Comparison of ENCODE assay signal across 20 mouse cellular contexts in genomic region chr7:63321171-63321570, GRCm38 (mm10).
DNase-seq lines count a peak whose midpoint lies in the region; ATAC-seq and TF ChIP-seq lines count a peak whose summit lies in the region.
"Had no signal": no experiment of that assay in that cellular context is flagged by ENCODE, and none has a peak within 500 bp of the region (broad histone marks: within the 10 kb centered on the region; RNA-seq: fewer than 3 reads in every experiment).

No protein-coding gene starts in this region.

- TF ChIP-seq POLR2A in liver, adult 2 months (IDR thresholded peaks at IDR 0.05; ENCODE audit: extremely low read depth, insufficient read depth, low read length), result no peak

- no peaks in the 10 kb centered on the region for H3K79me2 ChIP-seq in liver, adult 2 months (ENCODE audit: control insufficient read depth, insufficient read depth, low read length)

- 0 out of 2 replicates have a peak, but pooled peaks cover 4% of the 10 kb centered on the region for H3K4me1 ChIP-seq in forebrain, embryonic 16.5 days (replicated peaks; ENCODE audit: control insufficient read depth, insufficient read depth, low read length)
- no peaks in the 10 kb centered on the region for H3K4me1 ChIP-seq in forebrain, embryonic 15.5 days
- peaks cover 15% of the 10 kb centered on the region for H3K4me1 ChIP-seq in liver, adult 2 months (ENCODE audit: control insufficient read depth, insufficient read depth, low read length)
- H3K4me1 ChIP-seq in liver, embryonic 11.5 days (replicated peaks; ENCODE audit: control insufficient read depth, insufficient read depth, low read length), result no peaks in the 10 kb centered on the region

- no peak overlapping the region for H3K27ac ChIP-seq in forebrain, embryonic 16.5 days (ENCODE audit: low read length)
- no peak overlapping the region for H3K27ac ChIP-seq in forebrain, embryonic 15.5 days (replicated peaks)
- H3K27ac ChIP-seq in liver, adult 2 months (replicated peaks; ENCODE audit: insufficient read depth, low read depth, low read length), result peak overlapping the region; percentile 77
- H3K27ac ChIP-seq in liver, embryonic 11.5 days (ENCODE audit: low read depth, low read length), result no peak overlapping the region

- no peak overlapping the region for H3K4me3 ChIP-seq in forebrain, embryonic 16.5 days (replicated peaks; ENCODE audit: low read length)
- no peak overlapping the region for H3K4me3 ChIP-seq in forebrain, embryonic 15.5 days
- no peak overlapping the region for H3K4me3 ChIP-seq in liver, adult 2 months (ENCODE audit: insufficient read depth, low read depth, low read length)
- no peak overlapping the region for H3K4me3 ChIP-seq in liver, embryonic 11.5 days (ENCODE audit: low read depth, low read length)

- DNase-seq in cerebellum, adult 9-10 months, result peak; percentile 12
- no peak for DNase-seq in cerebellum, postnatal 10 days
- peak; percentile 90 for DNase-seq in liver, adult 2 months (ENCODE audit: extremely low read depth, low read depth, low spot score)
- no peak for DNase-seq in liver, embryonic 11.5 days (ENCODE audit: low spot score)
- DNase-seq: adrenal gland, adult 2 months; adrenal gland, adult 8-10 months; adrenal gland, postnatal 10 days; adrenal gland, postnatal 14 days; adrenal gland, postnatal 25 days; adrenal gland, postnatal 36 days; B cell, adult 2 months; cerebellum, adult 11 months; cerebellum, adult 11-12 months; cerebellum, adult 18-20 months had no signal

- 82% methylated on average over 5 of the region's 5 CpGs for WGBS in forebrain, embryonic 16.5 days
- 81% methylated on average over 5 of the region's 5 CpGs for WGBS in forebrain, embryonic 15.5 days
- WGBS in liver, adult 2 months, result 24% methylated on average over 5 of the region's 5 CpGs
- 79% methylated on average over 5 of the region's 5 CpGs for WGBS in liver, embryonic 11.5 days

- H3K9me3 ChIP-seq in forebrain, embryonic 16.5 days (ENCODE audit: control insufficient read depth, low read length), result no peaks in the 10 kb centered on the region
- no peaks in the 10 kb centered on the region for H3K9me3 ChIP-seq in forebrain, embryonic 15.5 days
- H3K9me3 ChIP-seq in liver, embryonic 11.5 days (ENCODE audit: control insufficient read depth, low read length), result no peaks in the 10 kb centered on the region

- no peak overlapping the region for H3K4me2 ChIP-seq in forebrain, embryonic 16.5 days (ENCODE audit: low read length)
- H3K4me2 ChIP-seq in forebrain, embryonic 15.5 days (replicated peaks), result no peak overlapping the region
- H3K4me2 ChIP-seq in liver, embryonic 11.5 days, result no peak overlapping the region

- 0 out of 2 replicates have a peak, but pooled peaks have one; percentile 11 for ATAC-seq in forebrain, embryonic 16.5 days
- no peak for ATAC-seq in forebrain, embryonic 15.5 days (replicated peaks)
- ATAC-seq in liver, embryonic 11.5 days (replicated peaks; ENCODE audit: low FRiP score), result no peak
- ATAC-seq: activated CD4-positive, CD25-positive, alpha-beta regulatory T cell, adult 4 months; CD4-positive, CD25-positive, alpha-beta regulatory T cell, adult 4 months; Patski had no signal

- no peaks in the 10 kb centered on the region for H3K36me3 ChIP-seq in forebrain, embryonic 16.5 days (ENCODE audit: control insufficient read depth, insufficient read depth)
- H3K36me3 ChIP-seq in forebrain, embryonic 15.5 days, result no peaks in the 10 kb centered on the region
- no peaks in the 10 kb centered on the region for H3K36me3 ChIP-seq in liver, adult 2 months (ENCODE audit: control insufficient read depth, insufficient read depth, low read length)
- no peaks in the 10 kb centered on the region for H3K36me3 ChIP-seq in liver, embryonic 11.5 days (ENCODE audit: control insufficient read depth, insufficient read depth, low read length)
- H3K36me3 ChIP-seq: G1E had no signal

- TF ChIP-seq CTCF in liver, adult 2 months (IDR thresholded peaks at IDR 0.05; ENCODE audit: low read depth, low read length), result no peak

- H3K27me3 ChIP-seq in forebrain, embryonic 16.5 days (replicated peaks; ENCODE audit: control insufficient read depth, insufficient read depth, low read length), result no peaks in the 10 kb centered on the region
- no peaks in the 10 kb centered on the region for H3K27me3 ChIP-seq in forebrain, embryonic 15.5 days
- H3K27me3 ChIP-seq in liver, adult 2 months (ENCODE audit: control insufficient read depth, insufficient read depth, low read length), result no peaks in the 10 kb centered on the region
- H3K27me3 ChIP-seq in liver, embryonic 11.5 days (replicated peaks; ENCODE audit: control insufficient read depth, insufficient read depth, low read length), result no peaks in the 10 kb centered on the region

- no peak overlapping the region for H3K9ac ChIP-seq in forebrain, embryonic 16.5 days (replicated peaks; ENCODE audit: low read depth, low read length)
- no peak overlapping the region for H3K9ac ChIP-seq in forebrain, embryonic 15.5 days (replicated peaks)
- no peak overlapping the region for H3K9ac ChIP-seq in liver, adult 2 months (ENCODE audit: low read depth, low read length)
- no peak overlapping the region for H3K9ac ChIP-seq in liver, embryonic 11.5 days (ENCODE audit: low read depth, low read length)

Comparison
In these comparisons a context has a peak if more than half of its experiments do, and no peak if none do; other contexts are left out.
1. DNase-seq: peak in cerebellum, adult 9-10 months (single experiment) and liver, adult 2 months (single experiment); none in cerebellum, postnatal 10 days (0 of 2) and liver, embryonic 11.5 days (single experiment).